Mouse (Mus musculus): ENCODE data around the gene Trim47. TPM values are rescaled to one million over a fixed set of nuclear protein-coding genes. Genes with fewer than 3 reads are reported as not detected.

Gene Trim47
- polyA plus RNA-seq, 1 experiment from 2014 or later, result 6.2 TPM

DNA sequence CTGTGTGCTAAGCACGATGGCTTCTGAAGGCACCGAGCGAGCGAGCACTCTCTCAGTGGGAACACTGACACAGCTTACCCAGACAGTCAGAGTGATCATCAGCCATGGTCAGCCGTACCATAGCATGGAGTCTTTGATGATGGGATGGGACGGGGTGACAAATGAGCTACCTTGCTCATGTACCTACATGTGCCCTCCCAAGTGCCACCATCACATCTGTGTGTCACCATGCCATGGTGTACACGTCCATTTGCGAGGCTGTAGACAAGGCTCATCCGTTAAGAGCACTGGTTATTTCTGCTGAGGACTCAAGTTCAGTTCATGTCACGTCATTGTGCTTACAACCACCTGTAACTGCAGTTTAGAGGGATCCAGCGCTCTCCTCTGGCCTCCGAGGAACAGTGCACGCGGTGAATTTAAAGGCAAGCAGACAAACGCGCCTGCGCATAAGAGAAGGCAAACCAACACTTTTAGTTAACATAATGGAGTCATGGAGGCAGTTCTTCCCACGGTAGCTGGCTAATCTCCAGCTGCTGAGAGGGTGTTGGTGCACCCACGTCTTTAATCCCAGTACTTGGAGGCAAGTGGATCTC is 15.3 kb downstream of the Trim47 start:
- H3K9me3 ChIP-seq (replicated peaks; ENCODE audit: control insufficient read depth, low read length), result no peaks in the 10 kb centered on the region
- peaks cover 45% of the 10 kb centered on the region for H3K27me3 ChIP-seq (ENCODE audit: control insufficient read depth, insufficient read depth, low read depth, low read length)
- no peak for ATAC-seq (ENCODE audit: low read depth)
- H3K27ac ChIP-seq (ENCODE audit: low read length), result no peak overlapping the region
- no peak overlapping the region for H3K9ac ChIP-seq (ENCODE audit: low read depth, low read length)
- WGBS (ENCODE audit: insufficient replicate concordance), result 84% methylated on average over 19 of the region's 19 CpGs
- no peak overlapping the region for H3K4me3 ChIP-seq (ENCODE audit: low read depth, low read length)
- H3K4me2 ChIP-seq (ENCODE audit: low read depth, low read length), result no peak overlapping the region
- peaks cover 23% of the 10 kb centered on the region for H3K4me1 ChIP-seq (ENCODE audit: control insufficient read depth, low read depth, low read length)
- H3K36me3 ChIP-seq (ENCODE audit: control insufficient read depth, insufficient read depth), result no peaks in the 10 kb centered on the region

DNA sequence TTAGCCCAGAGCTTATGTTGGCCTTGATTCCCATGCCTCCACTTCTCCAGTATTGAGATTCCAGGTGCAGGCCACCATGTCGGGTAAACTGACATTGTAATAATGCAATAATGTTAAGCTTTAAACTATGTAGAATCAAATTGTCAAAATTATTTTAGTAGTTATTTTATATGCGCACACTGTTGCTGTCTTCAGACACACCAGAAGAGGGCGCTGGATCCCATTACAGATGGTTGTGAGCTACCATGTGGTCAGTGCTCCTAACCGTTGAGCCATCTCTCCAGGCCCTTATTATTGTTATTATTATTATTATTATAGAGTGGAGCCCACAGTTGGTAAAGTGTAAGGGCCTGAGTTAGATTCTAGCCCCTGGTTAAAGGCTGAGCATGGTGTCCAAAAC is 15.9 kb downstream of the Trim47 start:
- Histone ChIP-seq H3K27ac (ENCODE audit: low read length) (peak overlapping the region; percentile 14; the same call in 1 of the 2 replicates), H3K27me3 (ENCODE audit: control insufficient read depth, insufficient read depth, low read depth, low read length) (peaks cover 45% of the 10 kb centered on the region), H3K9me3 (replicated peaks; ENCODE audit: control insufficient read depth, low read length) (no peaks in the 10 kb centered on the region), H3K9ac (ENCODE audit: low read depth, low read length) (no peak overlapping the region), H3K36me3 (ENCODE audit: control insufficient read depth, insufficient read depth) (no peaks in the 10 kb centered on the region), H3K4me3 (ENCODE audit: low read depth, low read length) (no peak overlapping the region), H3K4me1 (ENCODE audit: control insufficient read depth, low read depth, low read length) (peaks cover 29% of the 10 kb centered on the region), H3K4me2 (ENCODE audit: low read depth, low read length) (no peak overlapping the region)
- WGBS (ENCODE audit: insufficient replicate concordance), result 68% methylated on average over 4 of the region's 4 CpGs
- ATAC-seq (ENCODE audit: low read depth), result no peak

DNA sequence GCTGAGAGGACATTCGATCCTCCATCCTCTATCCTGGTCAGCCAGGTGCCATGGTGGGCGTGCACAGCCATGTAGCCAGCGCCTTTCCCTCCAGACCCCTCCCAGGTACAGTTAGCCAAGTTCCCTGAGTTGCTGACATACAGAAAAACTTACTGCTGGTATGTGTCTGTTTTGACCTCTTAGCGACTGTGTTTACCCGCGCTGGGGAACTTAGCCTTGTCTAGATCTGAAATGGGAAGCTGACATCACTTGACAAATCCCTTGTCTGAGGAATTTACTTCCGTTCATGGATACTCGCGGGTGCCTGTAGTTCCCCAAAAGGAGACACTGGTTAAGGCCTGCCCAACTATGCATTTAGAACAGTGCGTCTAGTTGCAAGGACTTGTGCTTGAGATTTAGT is 16.5 kb downstream of the Trim47 start:
- 0 out of 2 replicates have a peak, but pooled peaks have one; percentile 7 for ATAC-seq (ENCODE audit: low read depth)

DNA sequence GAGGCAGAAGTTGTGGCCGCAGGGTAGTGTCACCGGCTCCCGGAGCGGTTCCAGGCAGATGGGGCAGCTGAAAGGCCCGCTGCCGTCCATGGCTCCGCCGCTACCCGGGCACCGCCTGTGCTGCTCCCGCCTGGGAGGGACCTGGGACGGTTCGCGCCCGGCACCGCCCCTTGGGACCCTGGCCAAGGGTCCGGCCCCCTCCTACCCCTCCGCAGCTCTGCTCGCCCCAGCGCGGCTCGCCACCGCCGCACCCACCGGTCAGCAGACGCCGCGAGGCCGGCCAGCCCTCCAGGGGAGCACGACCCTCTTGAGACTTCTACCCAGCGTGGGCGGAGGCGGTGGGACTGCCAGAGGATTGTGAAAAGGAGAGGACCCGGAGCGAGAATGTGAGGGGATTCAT is 16.9 kb downstream of the Trim47 start:
- H3K9ac ChIP-seq (ENCODE audit: low read depth, low read length), result peak overlapping the region; percentile 61

More for the DNA sequence above, 16.5 kb downstream of the Trim47 start:
- H3K4me2 ChIP-seq (ENCODE audit: low read depth, low read length), result peak overlapping the region; percentile 59
- peaks cover 45% of the 10 kb centered on the region for H3K27me3 ChIP-seq (ENCODE audit: control insufficient read depth, insufficient read depth, low read depth, low read length)
- H3K4me1 ChIP-seq (ENCODE audit: control insufficient read depth, low read depth, low read length), result peaks cover 34% of the 10 kb centered on the region
- H3K9ac ChIP-seq (ENCODE audit: low read depth, low read length), result peak overlapping the region; percentile 61; the same call in 1 of the 2 replicates
- 16% methylated on average over 10 of the region's 10 CpGs for WGBS (ENCODE audit: insufficient replicate concordance)
- peak overlapping the region; percentile 60 for H3K4me3 ChIP-seq (ENCODE audit: low read depth, low read length)
- peak overlapping the region; percentile 61 for H3K27ac ChIP-seq (ENCODE audit: low read length)
- H3K9me3 ChIP-seq (replicated peaks; ENCODE audit: control insufficient read depth, low read length), result no peaks in the 10 kb centered on the region
- H3K36me3 ChIP-seq (ENCODE audit: control insufficient read depth, insufficient read depth), result no peaks in the 10 kb centered on the region

DNA sequence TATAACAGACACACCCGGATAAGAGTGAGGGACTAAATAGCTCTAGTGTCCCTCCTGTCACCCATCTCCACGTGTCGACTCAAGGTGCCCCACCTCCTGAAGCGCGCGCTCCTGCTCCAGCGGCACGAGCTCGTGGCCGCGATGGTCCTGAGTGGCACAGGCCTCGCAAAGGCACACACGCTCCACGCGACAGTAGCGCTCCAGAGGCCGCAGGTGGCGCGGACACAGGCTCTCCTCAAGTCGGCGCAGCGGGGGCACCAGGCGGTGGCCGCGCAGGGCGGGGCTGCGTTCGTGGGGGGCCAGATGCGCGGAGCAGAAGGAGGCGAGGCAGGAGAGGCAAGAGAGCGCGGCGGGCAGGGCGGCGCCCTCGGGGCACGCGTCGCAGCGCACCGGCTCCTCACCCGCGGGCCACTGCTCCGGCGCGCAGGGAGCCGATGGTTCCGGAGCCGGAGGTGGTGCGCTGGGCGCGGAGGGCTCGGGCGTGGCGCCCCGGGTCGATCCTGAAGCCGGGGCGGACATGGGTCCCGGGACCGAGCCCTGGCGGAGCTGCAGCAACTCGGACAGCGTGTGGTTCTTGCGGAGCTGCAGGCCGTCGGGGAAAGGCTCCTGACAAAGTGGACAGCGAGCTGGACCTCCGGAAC is 17.4 kb downstream of the Trim47 start:
- Histone ChIP-seq H3K36me3 (ENCODE audit: control insufficient read depth, insufficient read depth) (no peaks in the 10 kb centered on the region), H3K27ac (ENCODE audit: low read length) (peak overlapping the region; percentile 61; the same call in 1 of the 2 replicates), H3K4me3 (ENCODE audit: low read depth, low read length) (peak overlapping the region; percentile 60), H3K27me3 (ENCODE audit: control insufficient read depth, insufficient read depth, low read depth, low read length) (peaks cover 45% of the 10 kb centered on the region), H3K9me3 (replicated peaks; ENCODE audit: control insufficient read depth, low read length) (no peaks in the 10 kb centered on the region), H3K4me2 (ENCODE audit: low read depth, low read length) (peak overlapping the region; percentile 59), H3K4me1 (ENCODE audit: control insufficient read depth, low read depth, low read length) (peaks cover 36% of the 10 kb centered on the region), H3K9ac (ENCODE audit: low read depth, low read length) (peak overlapping the region; percentile 61)
- ATAC-seq (ENCODE audit: low read depth), result no peak
- under 1% methylated on average over 69 of the region's 70 CpGs for WGBS (ENCODE audit: insufficient replicate concordance)

More for the DNA sequence above, 16.9 kb downstream of the Trim47 start:
- Histone ChIP-seq H3K9me3 (replicated peaks; ENCODE audit: control insufficient read depth, low read length) (no peaks in the 10 kb centered on the region), H3K4me3 (ENCODE audit: low read depth, low read length) (peak overlapping the region; percentile 60), H3K27ac (ENCODE audit: low read length) (peak overlapping the region; percentile 61), H3K4me1 (ENCODE audit: control insufficient read depth, low read depth, low read length) (peaks cover 34% of the 10 kb centered on the region), H3K4me2 (ENCODE audit: low read depth, low read length) (peak overlapping the region; percentile 59), H3K27me3 (ENCODE audit: control insufficient read depth, insufficient read depth, low read depth, low read length) (peaks cover 45% of the 10 kb centered on the region), H3K36me3 (ENCODE audit: control insufficient read depth, insufficient read depth) (no peaks in the 10 kb centered on the region)
- ATAC-seq (ENCODE audit: low read depth), result peak; percentile 57
- 1% methylated on average over 32 of the region's 35 CpGs for WGBS (ENCODE audit: insufficient replicate concordance)

DNA sequence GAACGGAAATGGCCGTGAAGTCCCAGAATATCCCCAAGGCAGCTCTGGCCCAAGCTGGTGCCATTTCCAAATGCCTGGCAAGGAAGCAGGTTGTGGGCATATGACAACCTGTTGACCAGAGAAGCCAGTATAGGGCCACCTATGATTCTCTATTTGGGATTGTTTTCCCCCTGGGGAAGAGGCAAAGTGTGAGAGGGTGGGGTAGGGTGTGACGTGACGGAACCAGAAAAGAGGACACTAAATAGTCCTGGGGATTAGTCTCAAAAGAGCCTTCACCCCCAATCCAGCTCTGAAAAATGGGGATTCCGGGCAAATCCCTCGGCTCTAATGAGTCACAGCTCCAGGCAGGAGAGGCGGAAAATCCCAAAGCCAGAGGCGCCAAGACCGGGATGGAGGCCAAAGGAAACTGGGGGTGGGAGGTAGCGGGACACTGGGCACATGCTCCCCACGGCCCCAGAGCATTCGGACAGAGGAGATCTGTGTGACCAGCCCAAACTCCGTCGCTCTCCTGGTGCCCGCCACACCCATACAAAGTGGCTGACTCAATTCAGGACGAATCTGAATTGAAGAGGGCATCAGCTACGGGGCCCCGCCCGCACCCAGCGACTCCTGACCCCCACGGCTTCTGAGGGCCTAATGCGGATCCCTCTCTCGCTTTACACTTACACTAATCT is 18.4 kb downstream of the Trim47 start:
- Histone ChIP-seq H3K4me3 (ENCODE audit: low read depth, low read length) (peak overlapping the region; percentile 60), H3K9ac (ENCODE audit: low read depth, low read length) (no peak overlapping the region), H3K4me1 (ENCODE audit: control insufficient read depth, low read depth, low read length) (peaks cover 45% of the 10 kb centered on the region), H3K27me3 (ENCODE audit: control insufficient read depth, insufficient read depth, low read depth, low read length) (peaks cover 45% of the 10 kb centered on the region), H3K36me3 (ENCODE audit: control insufficient read depth, insufficient read depth) (no peaks in the 10 kb centered on the region), H3K9me3 (replicated peaks; ENCODE audit: control insufficient read depth, low read length) (no peaks in the 10 kb centered on the region), H3K4me2 (ENCODE audit: low read depth, low read length) (peak overlapping the region; percentile 59), H3K27ac (ENCODE audit: low read length) (no peak overlapping the region)
- 25% methylated on average over 23 of the region's 23 CpGs for WGBS (ENCODE audit: insufficient replicate concordance)
- no peak for ATAC-seq (ENCODE audit: low read depth)

DNA sequence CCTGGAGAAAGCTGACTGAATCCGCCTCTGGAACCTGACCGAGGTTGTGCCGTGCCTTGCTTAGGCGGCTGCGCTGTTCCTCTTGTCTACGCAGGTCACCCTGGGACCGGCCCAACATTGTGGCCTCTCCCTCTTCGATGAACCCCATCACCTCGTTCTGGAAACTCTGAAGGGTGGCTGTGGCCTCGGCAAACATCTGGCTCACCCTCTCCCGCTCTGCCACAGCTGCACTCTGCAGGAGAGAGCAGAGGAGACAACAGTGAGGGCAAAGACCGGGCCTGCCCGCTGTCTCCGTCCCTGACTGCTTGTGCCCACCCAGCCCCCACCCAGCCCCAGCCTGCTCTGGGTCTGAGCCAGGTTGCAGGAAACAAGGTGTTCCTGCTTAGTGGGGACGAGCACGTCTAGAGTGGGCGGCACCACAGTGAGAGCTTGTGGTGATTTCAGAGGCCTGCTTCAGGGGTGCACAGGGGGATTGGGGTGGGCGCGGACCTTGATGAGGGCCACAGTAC is 19.2 kb downstream of the Trim47 start:
- ATAC-seq (ENCODE audit: low read depth), result no peak
- H3K27me3 ChIP-seq (ENCODE audit: control insufficient read depth, insufficient read depth, low read depth, low read length), result peaks cover 45% of the 10 kb centered on the region
- H3K36me3 ChIP-seq (ENCODE audit: control insufficient read depth, insufficient read depth), result no peaks in the 10 kb centered on the region
- no peak overlapping the region for H3K27ac ChIP-seq (ENCODE audit: low read length)
- H3K9me3 ChIP-seq (replicated peaks; ENCODE audit: control insufficient read depth, low read length), result no peaks in the 10 kb centered on the region
- no peak overlapping the region; the same call in 1 of the 2 replicates for H3K4me3 ChIP-seq (ENCODE audit: low read depth, low read length)
- 0 out of 2 replicates have a peak overlapping the region, but pooled peaks have one; percentile 7 for H3K9ac ChIP-seq (ENCODE audit: low read depth, low read length)
- 57% methylated on average over 19 of the region's 19 CpGs for WGBS (ENCODE audit: insufficient replicate concordance)
- peaks cover 48% of the 10 kb centered on the region for H3K4me1 ChIP-seq (ENCODE audit: control insufficient read depth, low read depth, low read length)
- H3K4me2 ChIP-seq (ENCODE audit: low read depth, low read length), result peak overlapping the region; percentile 30

DNA sequence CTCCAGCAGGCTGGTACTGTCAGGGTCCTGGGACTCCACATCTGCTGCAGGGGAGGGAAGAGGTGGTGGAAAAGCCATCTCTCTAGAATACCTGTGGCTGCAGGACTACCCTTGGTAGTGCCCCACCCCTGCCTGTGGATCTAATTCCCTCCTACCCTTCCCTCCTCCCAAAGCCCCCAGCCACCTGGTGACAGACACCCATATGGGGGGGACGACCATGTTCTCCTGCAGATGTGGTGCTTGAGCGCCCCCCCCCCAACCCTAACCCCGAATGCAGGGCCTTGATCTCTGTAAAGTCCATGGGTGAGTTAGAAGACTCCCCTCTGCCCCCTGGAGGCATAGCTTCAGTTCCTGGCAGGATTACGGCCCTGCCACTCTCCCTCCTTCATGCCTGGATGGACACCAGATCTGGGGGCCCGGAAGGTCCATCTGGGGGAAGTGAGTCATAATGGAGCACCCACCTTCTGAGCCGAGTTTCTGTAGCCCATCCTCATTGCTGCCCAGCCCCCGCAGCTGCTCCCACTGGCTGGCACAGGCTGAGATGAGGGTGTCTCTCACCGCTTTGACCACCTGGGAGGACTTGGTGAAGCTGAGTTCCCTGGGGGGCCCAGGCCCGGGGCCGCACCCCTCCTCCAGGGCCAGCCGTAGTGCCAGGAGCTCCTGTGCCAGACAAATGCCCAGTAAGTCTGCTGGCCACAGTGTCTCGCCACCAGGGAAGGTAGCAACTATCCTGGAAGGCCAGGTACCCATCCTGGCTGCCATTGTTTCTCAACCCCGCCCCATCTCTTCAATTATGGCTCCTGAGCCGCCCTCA is 19.8 kb downstream of the Trim47 start:
- no peak overlapping the region for H3K27ac ChIP-seq (ENCODE audit: low read length)
- ATAC-seq (ENCODE audit: low read depth), result no peak
- H3K4me2 ChIP-seq (ENCODE audit: low read depth, low read length), result peak overlapping the region; percentile 30; the same call in 1 of the 2 replicates
- peaks cover 45% of the 10 kb centered on the region for H3K27me3 ChIP-seq (ENCODE audit: control insufficient read depth, insufficient read depth, low read depth, low read length)
- peaks cover 51% of the 10 kb centered on the region for H3K4me1 ChIP-seq (ENCODE audit: control insufficient read depth, low read depth, low read length)
- WGBS (ENCODE audit: insufficient replicate concordance), result 42% methylated on average over 14 of the region's 14 CpGs
- no peak overlapping the region; the same call in 1 of the 2 replicates for H3K9ac ChIP-seq (ENCODE audit: low read depth, low read length)
- no peaks in the 10 kb centered on the region for H3K9me3 ChIP-seq (replicated peaks; ENCODE audit: control insufficient read depth, low read length)
- H3K36me3 ChIP-seq (ENCODE audit: control insufficient read depth, insufficient read depth), result no peaks in the 10 kb centered on the region
- no peak overlapping the region for H3K4me3 ChIP-seq (ENCODE audit: low read depth, low read length)
